Mouse (Mus musculus) telencephalon, adult 2 months (tissue): ENCODE measurements at regions not wholly inside any gene's neighbourhood (a gene's known extent, or its start where the extent isn't known, plus 50 kb on each side); places are given as distances from the start of the nearest gene placed in this dataset.

Experiments
- DNase-seq: peaks from one replicate; pipeline ENCODE4 v3.0.0-alpha.2; 2011; ENCODE audit warnings: low read depth, low spot score

- no peak for DNase-seq
Measured at GRCm38 (mm10) chr9:87453261-87453660, 197.9 kb upstream of the Cep162 start.

DNA sequence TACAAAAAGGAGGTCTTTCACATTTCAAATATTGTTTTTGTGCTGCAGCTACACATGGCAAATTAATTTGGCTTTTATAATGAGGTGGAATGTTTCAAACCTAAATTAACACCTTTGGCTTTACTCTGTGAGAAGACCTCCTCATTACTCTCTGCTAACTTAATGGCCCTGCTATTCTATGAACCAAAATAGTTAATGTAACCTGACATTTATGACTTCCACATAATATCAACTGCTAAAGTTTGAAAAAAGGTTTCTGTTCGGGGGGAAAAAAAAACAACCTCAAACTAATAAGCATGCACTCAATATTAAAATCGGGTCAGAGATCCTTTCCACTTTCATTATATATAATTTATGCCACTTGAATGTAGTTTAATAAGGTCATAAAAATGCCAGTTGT is 197.2 kb upstream of the Cep162 start:
- DNase-seq, result no peak

- no peak for DNase-seq
Measured at GRCm38 (mm10) chr9:87443467-87444235, 188.3 kb upstream of the Cep162 start.

GRCm38 (mm10) chr9:87432072-87432471 is 176.7 kb upstream of the Cep162 start:
- DNase-seq, result peak; percentile 15

- DNase-seq, result peak; percentile 6
Measured at GRCm38 (mm10) chr9:87431523-87431922, 176.2 kb upstream of the Cep162 start.

GRCm38 (mm10) chr9:87425201-87425600 is 169.9 kb upstream of the Cep162 start:
- DNase-seq, result no peak

- no peak for DNase-seq
Measured at GRCm38 (mm10) chr9:87421175-87421574, 165.8 kb upstream of the Cep162 start.

DNA sequence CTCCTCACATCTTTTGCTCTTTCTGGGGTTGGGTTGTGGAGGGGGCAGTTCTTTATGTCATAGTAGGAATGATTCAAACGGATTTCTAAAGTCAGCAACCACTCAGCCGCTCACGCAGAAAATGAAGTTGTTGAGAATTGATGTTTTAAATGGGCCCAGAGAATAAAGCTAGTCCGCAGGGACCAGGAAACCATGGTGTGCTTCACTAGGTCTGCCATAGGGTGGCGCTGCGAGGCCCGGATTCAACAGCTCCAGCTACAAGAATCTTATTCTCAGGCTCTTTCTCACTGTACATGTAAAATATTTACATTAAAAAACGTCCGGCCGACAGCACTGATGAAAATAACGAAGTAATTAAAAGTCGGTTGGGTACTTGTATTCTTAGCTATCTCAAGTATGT is 164.0 kb upstream of the Cep162 start:
- peak; percentile 13 for DNase-seq

DNA sequence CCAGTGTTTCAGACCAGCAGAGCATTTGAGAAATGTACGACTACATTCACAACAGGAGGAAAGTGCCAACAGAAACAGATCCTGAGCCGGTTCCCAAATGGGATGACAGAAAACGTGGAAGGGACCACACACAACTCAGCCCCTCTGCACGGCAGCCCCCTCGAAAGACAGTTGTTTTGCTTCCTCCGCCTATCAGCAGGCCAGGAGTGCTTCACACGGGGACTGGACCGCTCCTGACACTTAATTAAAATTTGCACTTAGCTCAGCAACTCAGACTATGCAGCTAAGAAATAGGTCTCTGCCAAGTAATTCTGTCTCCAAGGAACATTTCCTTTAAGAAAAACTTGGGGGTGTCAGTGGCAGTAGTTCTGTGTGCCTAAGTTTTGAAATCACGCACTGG is 157.6 kb upstream of the Cep162 start:
- no peak for DNase-seq

- DNase-seq, result no peak
Measured at GRCm38 (mm10) chr9:87411044-87411443, 155.7 kb upstream of the Cep162 start.

- no peak for DNase-seq
Measured at GRCm38 (mm10) chr9:87409736-87410135, 154.4 kb upstream of the Cep162 start.

- DNase-seq, result no peak
Measured at GRCm38 (mm10) chr9:87408805-87409204, 153.5 kb upstream of the Cep162 start.

DNA sequence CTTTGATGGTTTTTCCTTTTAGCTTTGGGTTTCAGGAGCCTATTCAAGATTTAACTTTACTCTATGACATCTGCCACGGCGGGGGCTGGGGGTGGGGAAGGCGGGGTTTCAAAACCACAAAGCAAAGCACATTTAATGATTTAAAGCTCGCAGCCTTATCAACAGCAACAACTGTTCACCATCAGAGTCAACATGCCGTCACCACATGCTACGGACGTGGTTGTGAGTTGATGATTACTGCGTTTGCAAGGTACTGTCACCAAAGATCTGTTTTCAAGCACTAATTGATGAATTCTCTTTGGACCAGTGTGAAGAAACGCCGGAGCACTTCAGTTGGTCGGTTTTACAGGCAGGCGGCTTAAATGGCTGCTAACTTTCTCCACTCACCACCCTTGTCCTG is 151.1 kb upstream of the Cep162 start:
- no peak for DNase-seq

GRCm38 (mm10) chr9:87405115-87405720 is 149.9 kb upstream of the Cep162 start:
- DNase-seq, result no peak

GRCm38 (mm10) chr9:87402010-87402409 is 146.7 kb upstream of the Cep162 start:
- no peak for DNase-seq

DNA sequence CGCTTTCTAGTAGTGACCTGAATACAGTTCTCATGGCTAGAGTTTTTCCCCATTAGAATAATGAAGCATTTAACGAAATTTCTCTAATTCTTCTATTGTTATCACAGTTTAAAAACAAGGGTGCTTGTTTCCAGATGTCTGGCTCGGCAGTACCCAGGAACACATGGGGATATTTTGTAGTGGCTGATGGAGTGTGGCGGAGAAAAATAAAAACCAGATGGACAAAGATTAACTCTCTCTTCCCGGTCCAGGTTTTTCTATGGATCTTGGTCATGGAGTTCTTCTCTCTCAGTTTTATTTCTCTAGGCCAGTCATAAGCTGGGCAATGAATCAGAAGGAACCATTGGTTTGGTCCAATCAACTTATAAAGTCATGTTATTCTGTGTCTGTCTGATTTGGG is 132.2 kb upstream of the Cep162 start:
- no peak for DNase-seq

GRCm38 (mm10) chr9:87383513-87383912 is 128.2 kb upstream of the Cep162 start:
- DNase-seq, result no peak

DNA sequence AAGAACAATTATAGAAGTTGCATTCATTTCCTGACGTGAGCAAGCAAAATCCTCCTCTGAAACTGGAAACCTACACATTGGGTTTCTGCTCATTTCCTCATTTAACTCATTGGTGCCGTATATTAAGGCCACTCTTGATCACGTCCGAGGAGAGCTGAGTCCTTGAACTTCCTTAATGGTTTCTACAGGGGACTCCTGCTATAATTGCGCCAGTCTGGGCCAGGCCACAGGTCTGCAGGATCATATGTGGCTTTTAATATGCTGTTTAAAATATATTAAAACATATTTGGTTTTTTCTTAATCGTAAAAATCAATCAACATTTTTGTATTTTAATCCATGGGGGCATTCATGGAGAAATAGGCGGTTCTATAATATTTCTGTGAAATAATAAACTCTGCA is 122.6 kb upstream of the Cep162 start:
- no peak for DNase-seq

GRCm38 (mm10) chr9:87376731-87377310 is 121.5 kb upstream of the Cep162 start:
- DNase-seq, result no peak

- no peak for DNase-seq
Measured at GRCm38 (mm10) chr9:87372251-87372905, 117.0 kb upstream of the Cep162 start.

GRCm38 (mm10) chr9:87369059-87369458 is 113.7 kb upstream of the Cep162 start:
- no peak for DNase-seq

GRCm38 (mm10) chr9:87347008-87347407 is 91.7 kb upstream of the Cep162 start:
- no peak for DNase-seq
